Mouse (Mus musculus) spleen, adult 2 months (tissue): ENCODE measurements around the gene Csf2rb. TPM values are rescaled to one million over a fixed set of nuclear protein-coding genes. Genes with fewer than 3 reads are reported as not detected.
A peak's percentile ranks its signal among the peaks of the same experiment; 100 is the strongest.
"Not testable (repeated sequence)": the region's sequence is repeated elsewhere in the genome, so short reads cannot be mapped to it uniquely, and the experiment has no call there.

ENCODE experiments used
- DNase-seq, 2 experiments: peaks; one replicate each; pipeline versions ENCODE4 v3.0.0 to v3.0.0-alpha.2; 2012 to 2021; ENCODE audit warnings: low spot score in 2 of 2, low read depth in 1 of 2
- H3K27ac ChIP-seq: fragments of 200-500 bp; 2 replicates; pipeline ENCODE4 v1.5.1; 2012; ENCODE audit warnings: low read length, inconsistent platforms; ENCODE audit not compliant: insufficient read depth
- H3K27me3 ChIP-seq: fragments of 200-500 bp; 2 replicates; pipeline ENCODE4 v1.6.1; 2012; ENCODE audit warnings: mild to moderate bottlenecking, moderate library complexity, low read length, inconsistent platforms; ENCODE audit not compliant: control insufficient read depth, insufficient read depth
- H3K36me3 ChIP-seq: fragments of 200-500 bp; 2 replicates; pipeline ENCODE4 v1.6.1; 2012; ENCODE audit warnings: mild to moderate bottlenecking, low read length, inconsistent platforms; ENCODE audit not compliant: control insufficient read depth, insufficient read depth
- H3K4me1 ChIP-seq: fragments of 200-500 bp; 2 replicates; pipeline ENCODE4 v1.6.1; 2011; ENCODE audit warnings: inconsistent platforms; ENCODE audit not compliant: control insufficient read depth, insufficient read depth, insufficient read length
- H3K4me3 ChIP-seq: fragments of 200-500 bp; 2 replicates; pipeline ENCODE4 v1.5.1; 2011; ENCODE audit warnings: mild to moderate bottlenecking, inconsistent platforms; ENCODE audit not compliant: insufficient read depth, insufficient read length; ENCODE audit errors: extremely low read depth
- CTCF ChIP-seq: fragments of 200-500 bp; IDR thresholded peaks from 2 replicates; pipeline ENCODE4 v1.5.1; 2011; ENCODE audit warnings: mild to moderate bottlenecking, inconsistent platforms; ENCODE audit not compliant: insufficient read depth, insufficient read length, insufficient replicate concordance; ENCODE audit errors: extremely low read depth
- POLR2A ChIP-seq: fragments of 200-500 bp; IDR thresholded peaks from 2 replicates; pipeline ENCODE4 v1.6.1; 2011; ENCODE audit warnings: low read depth, low read length, inconsistent platforms
- WGBS: fragments of 180-500 bp; shearing (Covaris S2); methylation state at CpG from one replicate; pipeline ENCODE4 v1.1.7; 2018; 5-methylcytosine and 5-hydroxymethylcytosine counted together
- polyA plus RNA-seq: library from polyadenylated mRNA; depleted of rRNA; stranded (reverse); fragments of >200 nt; gene quantifications from 2 replicates; pipeline ENCODE4 v1.2.3, GENCODE M21; 2012

Csf2rb gene
- polyA plus RNA-seq, 1 experiment, result 39.5 TPM

- not testable (repeated sequence) for DNase-seq, H3K36me3 ChIP-seq, H3K4me1 ChIP-seq, H3K27me3 ChIP-seq, H3K27ac ChIP-seq, H3K4me3 ChIP-seq
- WGBS, result 39% methylated on average over 2 of the region's 2 CpGs
These were observed 7.0 kb upstream of the Csf2rb start for GRCm38 (mm10) chr15:78318338-78319171.

- Histone ChIP-seq H3K27ac (no peak overlapping the region), H3K36me3 (no peaks in the 10 kb centered on the region), H3K4me1 (peaks cover 15% of the 10 kb centered on the region; the same call in 1 of the 2 replicates), H3K27me3 (no peaks in the 10 kb centered on the region), H3K4me3 (no peak overlapping the region)
- peak; percentile 29 to 73 for DNase-seq
- 21% methylated on average over 5 of the region's 5 CpGs for WGBS
- TF ChIP-seq CTCF (peak; percentile 83; the same call in 1 of the 2 replicates), POLR2A (no peak)
These were observed 4.6 kb upstream of the Csf2rb start for GRCm38 (mm10) chr15:78320825-78321496.

- DNase-seq, result no peak
- no peak overlapping the region for H3K27ac ChIP-seq
- TF ChIP-seq POLR2A (no peak), CTCF (no peak)
- H3K4me1 ChIP-seq, result peaks cover 15% of the 10 kb centered on the region; the same call in 1 of the 2 replicates
- no peaks in the 10 kb centered on the region for H3K27me3 ChIP-seq
- no peaks in the 10 kb centered on the region for H3K36me3 ChIP-seq
- H3K4me3 ChIP-seq, result no peak overlapping the region
- 41% methylated on average over 1 of the region's 1 CpGs for WGBS
These were observed 2.2 kb upstream of the Csf2rb start for GRCm38 (mm10) chr15:78323366-78323765.

- H3K4me1 ChIP-seq, result peaks cover 15% of the 10 kb centered on the region; the same call in 1 of the 2 replicates
- DNase-seq, result no peak
- no peak for TF ChIP-seq CTCF
- TF ChIP-seq POLR2A, result no peak
- no peak overlapping the region for H3K4me3 ChIP-seq
- no peak overlapping the region for H3K27ac ChIP-seq
- no peaks in the 10 kb centered on the region for H3K27me3 ChIP-seq
- 88% methylated on average over 2 of the region's 2 CpGs for WGBS
- H3K36me3 ChIP-seq, result no peaks in the 10 kb centered on the region
These were observed 1.3 kb upstream of the Csf2rb start for GRCm38 (mm10) chr15:78324294-78324693.

GRCm38 (mm10) chr15:78326747-78327146 lies 1.2 kb downstream of the Csf2rb start:
- H3K4me3 ChIP-seq, result peak overlapping the region; percentile 31; the same call in 1 of the 2 replicates
- no peaks in the 10 kb centered on the region for H3K27me3 ChIP-seq
- no peak for DNase-seq
- TF ChIP-seq POLR2A (no peak), CTCF (no peak)
- H3K36me3 ChIP-seq, result no peaks in the 10 kb centered on the region
- 77% methylated on average over 10 of the region's 10 CpGs for WGBS
- no peak overlapping the region for H3K27ac ChIP-seq
- peaks cover 14% of the 10 kb centered on the region; the same call in 1 of the 2 replicates for H3K4me1 ChIP-seq

- 0 out of 2 replicates have a peak overlapping the region, but pooled peaks have one; percentile 14 for H3K27ac ChIP-seq
- 73% methylated on average over 6 of the region's 6 CpGs for WGBS
- not testable (repeated sequence) for H3K4me3 ChIP-seq, DNase-seq, H3K36me3 ChIP-seq, H3K27me3 ChIP-seq
- H3K4me1 ChIP-seq, result peaks cover 16% of the 10 kb centered on the region; the same call in 1 of the 2 replicates
These were observed 2.3 kb downstream of the Csf2rb start for GRCm38 (mm10) chr15:78327753-78328341.

GRCm38 (mm10) chr15:78328520-78329097 lies 3.1 kb downstream of the Csf2rb start:
- no peaks in the 10 kb centered on the region for H3K27me3 ChIP-seq
- peaks cover 13% of the 10 kb centered on the region; the same call in 1 of the 2 replicates for H3K4me1 ChIP-seq
- H3K27ac ChIP-seq, result no peak overlapping the region
- no peak overlapping the region for H3K4me3 ChIP-seq
- no peak for DNase-seq
- TF ChIP-seq POLR2A (no peak), CTCF (no peak)
- 71% methylated on average over 3 of the region's 3 CpGs for WGBS
- H3K36me3 ChIP-seq, result no peaks in the 10 kb centered on the region

- not testable (repeated sequence) for H3K27ac ChIP-seq, H3K27me3 ChIP-seq, H3K4me3 ChIP-seq, DNase-seq, H3K36me3 ChIP-seq
- peaks cover 13% of the 10 kb centered on the region; the same call in 1 of the 2 replicates for H3K4me1 ChIP-seq
- 70% methylated on average over 6 of the region's 6 CpGs for WGBS
These were observed 4.4 kb downstream of the Csf2rb start for GRCm38 (mm10) chr15:78329972-78330371.
